Mouse (Mus musculus): ENCODE measurements around the gene Gm20604. TPM values are rescaled to one million over a fixed set of nuclear protein-coding genes. Genes with fewer than 3 reads are reported as not detected.

Gm20604 gene
- polyA plus RNA-seq, 1 experiment from 2014 or later, result 26.5 TPM

GRCm38 (mm10) chr12:102705216-102705871 is 53.1 kb downstream of the Gm20604 start:
- Histone ChIP-seq H3K27ac (ENCODE audit: low read length) (peak overlapping the region; percentile 88), H3K4me2 (ENCODE audit: low read depth, low read length) (peak overlapping the region; percentile 98), H3K9ac (ENCODE audit: low read length) (peak overlapping the region; percentile 82), H3K9me3 (ENCODE audit: control insufficient read depth, low read length) (no peaks in the 10 kb centered on the region), H3K4me3 (ENCODE audit: low read length) (peak overlapping the region; percentile 79), H3K36me3 (ENCODE audit: control insufficient read depth, insufficient read depth, low read length) (no peaks in the 10 kb centered on the region), H3K27me3 (ENCODE audit: control insufficient read depth, insufficient read depth, low read depth, low read length) (no peaks in the 10 kb centered on the region), H3K4me1 (replicated peaks; ENCODE audit: control insufficient read depth, insufficient read depth, low read length) (peaks cover 28% of the 10 kb centered on the region)
- peak; percentile 77 for ATAC-seq (ENCODE audit: low read depth)
- 1% methylated on average over 39 of the region's 45 CpGs for WGBS

- peaks cover 28% of the 10 kb centered on the region for H3K4me1 ChIP-seq (replicated peaks; ENCODE audit: control insufficient read depth, insufficient read depth, low read length)
- H3K4me3 ChIP-seq (ENCODE audit: low read length), result peak within 1 kb of the TSS; percentile 79
- H3K9ac ChIP-seq (ENCODE audit: low read length), result peak within 1 kb of the TSS; percentile 82
- peak within 1 kb of the TSS; percentile 88 for H3K27ac ChIP-seq (ENCODE audit: low read length)
- peak; percentile 95 for ATAC-seq (ENCODE audit: low read depth)
- no peaks in the 10 kb centered on the region for H3K27me3 ChIP-seq (ENCODE audit: control insufficient read depth, insufficient read depth, low read depth, low read length)
- no peaks in the 10 kb centered on the region for H3K36me3 ChIP-seq (ENCODE audit: control insufficient read depth, insufficient read depth, low read length)
- under 1% methylated on average over 61 of the region's 105 CpGs for WGBS
- no peaks in the 10 kb centered on the region for H3K9me3 ChIP-seq (ENCODE audit: control insufficient read depth, low read length)
- H3K4me2 ChIP-seq (ENCODE audit: low read depth, low read length), result peak within 1 kb of the TSS; percentile 98
Observed at GRCm38 (mm10) chr12:102704457-102705198, 53.8 kb downstream of the Gm20604 start, which contains the start of gene Itpk1. Gene Itpk1 (minus strand): TSS chr12:102704930.

GRCm38 (mm10) chr12:102703921-102704408 is 54.5 kb downstream of the Gm20604 start:
- H3K9ac ChIP-seq (ENCODE audit: low read length), result peak overlapping the region; percentile 80
- no peaks in the 10 kb centered on the region for H3K27me3 ChIP-seq (ENCODE audit: control insufficient read depth, insufficient read depth, low read depth, low read length)
- H3K4me1 ChIP-seq (replicated peaks; ENCODE audit: control insufficient read depth, insufficient read depth, low read length), result peaks cover 28% of the 10 kb centered on the region
- no peak overlapping the region for H3K27ac ChIP-seq (ENCODE audit: low read length)
- 12% methylated on average over 17 of the region's 17 CpGs for WGBS
- no peaks in the 10 kb centered on the region for H3K9me3 ChIP-seq (ENCODE audit: control insufficient read depth, low read length)
- H3K36me3 ChIP-seq (ENCODE audit: control insufficient read depth, insufficient read depth, low read length), result no peaks in the 10 kb centered on the region
- no peak for ATAC-seq (ENCODE audit: low read depth)
- H3K4me2 ChIP-seq (ENCODE audit: low read depth, low read length), result peak overlapping the region; percentile 98
- H3K4me3 ChIP-seq (ENCODE audit: low read length), result peak overlapping the region; percentile 79

- Histone ChIP-seq H3K27me3 (ENCODE audit: control insufficient read depth, insufficient read depth, low read depth, low read length) (no peaks in the 10 kb centered on the region), H3K36me3 (ENCODE audit: control insufficient read depth, insufficient read depth, low read length) (no peaks in the 10 kb centered on the region), H3K9me3 (ENCODE audit: control insufficient read depth, low read length) (no peaks in the 10 kb centered on the region), H3K9ac (ENCODE audit: low read length) (no peak overlapping the region; the same call in 1 of the 2 replicates), H3K27ac (ENCODE audit: low read length) (no peak overlapping the region), H3K4me2 (ENCODE audit: low read depth, low read length) (peak overlapping the region; percentile 98), H3K4me1 (replicated peaks; ENCODE audit: control insufficient read depth, insufficient read depth, low read length) (peaks cover 28% of the 10 kb centered on the region), H3K4me3 (ENCODE audit: low read length) (peak overlapping the region; percentile 79)
- no peak for ATAC-seq (ENCODE audit: low read depth)
- WGBS, result 49% methylated on average over 6 of the region's 6 CpGs
Observed at GRCm38 (mm10) chr12:102703441-102703840, 55.0 kb downstream of the Gm20604 start.

GRCm38 (mm10) chr12:102703111-102703412 is 55.4 kb downstream of the Gm20604 start:
- Histone ChIP-seq H3K4me2 (ENCODE audit: low read depth, low read length) (peak overlapping the region; percentile 98), H3K4me1 (replicated peaks; ENCODE audit: control insufficient read depth, insufficient read depth, low read length) (peaks cover 28% of the 10 kb centered on the region), H3K4me3 (ENCODE audit: low read length) (peak overlapping the region; percentile 79), H3K27me3 (ENCODE audit: control insufficient read depth, insufficient read depth, low read depth, low read length) (no peaks in the 10 kb centered on the region), H3K9ac (ENCODE audit: low read length) (peak overlapping the region; percentile 62; the same call in 1 of the 2 replicates), H3K9me3 (ENCODE audit: control insufficient read depth, low read length) (no peaks in the 10 kb centered on the region), H3K27ac (ENCODE audit: low read length) (peak overlapping the region; percentile 55), H3K36me3 (ENCODE audit: control insufficient read depth, insufficient read depth, low read length) (no peaks in the 10 kb centered on the region)
- WGBS, result 6% methylated on average over 4 of the region's 4 CpGs
- no peak for ATAC-seq (ENCODE audit: low read depth)

GRCm38 (mm10) chr12:102702356-102703110 is 55.9 kb downstream of the Gm20604 start:
- peak overlapping the region; percentile 98 for H3K4me2 ChIP-seq (ENCODE audit: low read depth, low read length)
- peaks cover 28% of the 10 kb centered on the region for H3K4me1 ChIP-seq (replicated peaks; ENCODE audit: control insufficient read depth, insufficient read depth, low read length)
- H3K9ac ChIP-seq (ENCODE audit: low read length), result peak overlapping the region; percentile 62
- no peaks in the 10 kb centered on the region for H3K9me3 ChIP-seq (ENCODE audit: control insufficient read depth, low read length)
- no peaks in the 10 kb centered on the region for H3K27me3 ChIP-seq (ENCODE audit: control insufficient read depth, insufficient read depth, low read depth, low read length)
- peak overlapping the region; percentile 55 for H3K27ac ChIP-seq (ENCODE audit: low read length)
- no peak for ATAC-seq (ENCODE audit: low read depth)
- 8% methylated on average over 15 of the region's 15 CpGs for WGBS
- H3K4me3 ChIP-seq (ENCODE audit: low read length), result peak overlapping the region; percentile 79
- H3K36me3 ChIP-seq (ENCODE audit: control insufficient read depth, insufficient read depth, low read length), result no peaks in the 10 kb centered on the region

- Histone ChIP-seq H3K4me2 (ENCODE audit: low read depth, low read length) (no peak overlapping the region), H3K4me3 (ENCODE audit: low read length) (no peak overlapping the region), H3K9ac (ENCODE audit: low read length) (no peak overlapping the region), H3K9me3 (ENCODE audit: control insufficient read depth, low read length) (no peaks in the 10 kb centered on the region), H3K4me1 (replicated peaks; ENCODE audit: control insufficient read depth, insufficient read depth, low read length) (peaks cover 28% of the 10 kb centered on the region), H3K36me3 (ENCODE audit: control insufficient read depth, insufficient read depth, low read length) (no peaks in the 10 kb centered on the region), H3K27me3 (ENCODE audit: control insufficient read depth, insufficient read depth, low read depth, low read length) (no peaks in the 10 kb centered on the region), H3K27ac (ENCODE audit: low read length) (no peak overlapping the region)
- no peak for ATAC-seq (ENCODE audit: low read depth)
- 89% methylated on average over 5 of the region's 5 CpGs for WGBS
Observed at GRCm38 (mm10) chr12:102701691-102702207, 56.7 kb downstream of the Gm20604 start.

- Histone ChIP-seq H3K27me3 (ENCODE audit: control insufficient read depth, insufficient read depth, low read depth, low read length) (no peaks in the 10 kb centered on the region), H3K4me1 (replicated peaks; ENCODE audit: control insufficient read depth, insufficient read depth, low read length) (peaks cover 22% of the 10 kb centered on the region), H3K4me3 (ENCODE audit: low read length) (no peak overlapping the region), H3K36me3 (ENCODE audit: control insufficient read depth, insufficient read depth, low read length) (no peaks in the 10 kb centered on the region), H3K9me3 (ENCODE audit: control insufficient read depth, low read length) (no peaks in the 10 kb centered on the region), H3K4me2 (ENCODE audit: low read depth, low read length) (no peak overlapping the region), H3K27ac (ENCODE audit: low read length) (no peak overlapping the region), H3K9ac (ENCODE audit: low read length) (no peak overlapping the region)
- no peak for ATAC-seq (ENCODE audit: low read depth)
- WGBS, result 52% methylated on average over 12 of the region's 12 CpGs
Observed at GRCm38 (mm10) chr12:102700453-102700852, 58.0 kb downstream of the Gm20604 start.

GRCm38 (mm10) chr12:102699156-102699555 is 59.3 kb downstream of the Gm20604 start:
- WGBS, result 45% methylated on average over 1 of the region's 1 CpGs
- Histone ChIP-seq H3K4me2 (ENCODE audit: low read depth, low read length) (no peak overlapping the region), H3K36me3 (ENCODE audit: control insufficient read depth, insufficient read depth, low read length) (no peaks in the 10 kb centered on the region), H3K27ac (ENCODE audit: low read length) (no peak overlapping the region), H3K4me1 (replicated peaks; ENCODE audit: control insufficient read depth, insufficient read depth, low read length) (peaks cover 19% of the 10 kb centered on the region), H3K9ac (ENCODE audit: low read length) (no peak overlapping the region), H3K4me3 (ENCODE audit: low read length) (no peak overlapping the region), H3K9me3 (ENCODE audit: control insufficient read depth, low read length) (no peaks in the 10 kb centered on the region), H3K27me3 (ENCODE audit: control insufficient read depth, insufficient read depth, low read depth, low read length) (no peaks in the 10 kb centered on the region)
- no peak for ATAC-seq (ENCODE audit: low read depth)

All from lung, embryonic 16.5 days (tissue).